Mouse (Mus musculus) C2C12 (cell line): Measurements from ENCODE around the gene Itgax.

Experiments
- CTCF ChIP-seq: IDR thresholded peaks from one replicate; pipeline ENCODE4 v1.5.1; 2011; ENCODE audit not compliant: control insufficient read depth, insufficient read depth, insufficient read length
- FOSL1 ChIP-seq: IDR thresholded peaks from one replicate; pipeline ENCODE4 v1.8.0; 2011; ENCODE audit warnings: mild to moderate bottlenecking, low read length; ENCODE audit not compliant: poor library complexity, insufficient read depth, severe bottlenecking
- USF1 ChIP-seq: IDR thresholded peaks from one replicate; pipeline ENCODE4 v1.6.1; 2011; ENCODE audit warnings: low read depth, mild to moderate bottlenecking, control low read depth, moderate library complexity

DNA sequence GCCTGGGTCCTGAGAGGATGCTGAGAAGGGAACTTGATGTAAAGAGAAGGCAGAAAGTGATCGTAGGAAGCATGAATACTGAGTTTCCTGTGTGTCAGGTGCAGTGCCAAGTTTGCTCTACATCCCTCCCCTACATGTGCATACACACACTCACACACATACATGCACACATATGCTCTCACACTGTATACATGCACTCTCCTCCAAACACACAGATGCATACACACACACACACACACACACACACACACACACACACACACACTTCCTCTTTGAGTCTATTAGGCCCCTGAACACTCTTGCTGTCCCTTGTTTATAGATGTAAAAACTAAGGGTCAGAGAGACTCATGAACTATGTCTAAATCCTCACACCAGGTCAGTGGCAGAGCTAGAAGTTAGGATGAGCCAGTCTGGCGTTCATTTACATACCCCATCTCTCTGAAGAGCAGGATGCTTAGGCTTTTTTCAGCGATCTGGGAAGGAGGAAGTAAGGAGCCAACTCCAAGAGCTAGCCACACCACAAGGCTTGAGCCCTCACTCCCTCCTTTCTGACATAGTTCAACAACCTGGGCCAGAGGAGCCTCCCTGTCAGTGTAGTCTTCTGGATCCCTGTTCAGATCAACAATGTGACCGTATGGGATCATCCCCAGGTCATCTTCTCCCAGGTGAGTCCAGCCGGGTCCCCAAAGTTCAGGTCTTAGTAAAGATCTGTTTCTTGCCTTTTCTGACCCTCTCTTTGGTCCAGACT, 14.0 kb upstream of the Itgax start:
- TF ChIP-seq CTCF: no peak
- no peak for TF ChIP-seq USF1
- no peak for TF ChIP-seq FOSL1
